ENCODE assay signal across 27 mouse cellular contexts in the genomic region with DNA sequence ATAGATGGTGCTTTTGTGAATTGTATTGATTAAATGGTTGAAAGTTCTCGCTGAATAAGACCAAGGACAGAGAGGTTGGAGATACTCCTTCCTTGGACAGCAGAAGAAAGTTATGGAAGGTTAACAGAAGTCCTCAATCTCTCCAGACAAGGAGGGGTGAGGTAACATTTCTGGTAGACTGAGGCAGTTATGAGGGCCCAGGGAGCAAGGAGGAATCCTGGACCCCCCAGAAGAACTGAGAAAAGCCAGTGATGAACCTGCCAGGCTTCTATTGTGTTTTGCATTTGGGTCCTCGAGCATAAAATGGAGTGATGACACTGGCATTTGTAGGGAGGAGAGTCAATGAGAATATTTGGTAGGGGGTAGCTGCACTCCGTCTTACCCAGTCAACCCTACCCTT. TPM values are rescaled to one million over a fixed set of nuclear protein-coding genes. Genes with fewer than 3 reads are reported as not detected.
DNase-seq lines count a peak whose midpoint lies in the region; ATAC-seq lines count a peak whose summit lies in the region.
"Had no signal": no experiment of that assay in that cellular context is flagged by ENCODE, and none has a peak within 500 bp of the region (broad histone marks: within the 10 kb centered on the region; RNA-seq: fewer than 3 reads in every experiment).

No protein-coding gene starts in this region.

- no peak for ATAC-seq in heart, embryonic 15.5 days (replicated peaks; ENCODE audit: insufficient number of reproducible peaks, insufficient read depth, low FRiP score, low read depth)
- ATAC-seq in embryonic facial prominence, embryonic 13.5 days (ENCODE audit: insufficient number of reproducible peaks, insufficient read depth, low FRiP score, low TSS enrichment, low read depth), result no peak
- ATAC-seq: CD4-positive, CD25-positive, alpha-beta regulatory T cell, adult 4 months; forebrain, embryonic 15.5 days; liver, embryonic 12.5 days; liver, postnatal 0 days had no signal

- no peaks in the 10 kb centered on the region for H3K27me3 ChIP-seq in heart, embryonic 10.5 days (ENCODE audit: insufficient read depth, poor library complexity, severe bottlenecking)
- H3K27me3 ChIP-seq in heart, embryonic 15.5 days, result no peaks in the 10 kb centered on the region
- no peaks in the 10 kb centered on the region for H3K27me3 ChIP-seq in embryonic facial prominence, embryonic 13.5 days
- H3K27me3 ChIP-seq in limb, embryonic 10.5 days (ENCODE audit: low read depth, poor library complexity, severe bottlenecking), result no peaks in the 10 kb centered on the region
- H3K27me3 ChIP-seq: forebrain, embryonic 15.5 days; limb, embryonic 12.5 days; liver, embryonic 12.5 days; midbrain, embryonic 12.5 days; neural tube, embryonic 13.5 days had no signal

- H3K9me3 ChIP-seq in heart, embryonic 10.5 days, result no peaks in the 10 kb centered on the region
- H3K9me3 ChIP-seq in heart, embryonic 15.5 days (replicated peaks), result no peaks in the 10 kb centered on the region
- no peaks in the 10 kb centered on the region for H3K9me3 ChIP-seq in embryonic facial prominence, embryonic 13.5 days
- H3K9me3 ChIP-seq in limb, embryonic 10.5 days (replicated peaks), result no peaks in the 10 kb centered on the region
- H3K9me3 ChIP-seq: forebrain, embryonic 15.5 days; limb, embryonic 12.5 days; liver, embryonic 12.5 days; midbrain, embryonic 12.5 days; neural tube, embryonic 13.5 days had no signal

- intact Hi-C loops in heart, postnatal 36 days (cut with DNase I), result no loop called here

- no peaks in the 10 kb centered on the region for H3K4me1 ChIP-seq in heart, embryonic 10.5 days
- H3K4me1 ChIP-seq in heart, embryonic 15.5 days (replicated peaks), result 0 out of 2 replicates have a peak, but pooled peaks cover 3% of the 10 kb centered on the region
- H3K4me1 ChIP-seq in embryonic facial prominence, embryonic 13.5 days, result peaks cover 21% of the 10 kb centered on the region
- peaks cover 11% of the 10 kb centered on the region for H3K4me1 ChIP-seq in limb, embryonic 10.5 days
- H3K4me1 ChIP-seq: forebrain, embryonic 15.5 days; liver, embryonic 12.5 days; midbrain, embryonic 12.5 days had no signal

- H3K4me2 ChIP-seq in heart, embryonic 15.5 days, result no peak overlapping the region
- no peak overlapping the region for H3K4me2 ChIP-seq in embryonic facial prominence, embryonic 13.5 days
- H3K4me2 ChIP-seq: forebrain, embryonic 15.5 days; limb, embryonic 12.5 days; liver, embryonic 12.5 days; midbrain, embryonic 12.5 days; neural tube, embryonic 13.5 days had no signal

- H3K27ac ChIP-seq in heart, embryonic 10.5 days, result peak overlapping the region; percentile 17; the same call in 1 of the 2 replicates
- H3K27ac ChIP-seq in heart, embryonic 15.5 days, result 0 out of 2 replicates have a peak overlapping the region, but pooled peaks have one; percentile 5
- H3K27ac ChIP-seq in embryonic facial prominence, embryonic 13.5 days, result peak overlapping the region; percentile 45; the same call in 1 of the 2 replicates
- H3K27ac ChIP-seq in limb, embryonic 10.5 days, result peak overlapping the region; percentile 11; the same call in 1 of the 2 replicates
- H3K27ac ChIP-seq: forebrain, embryonic 15.5 days; gastrocnemius, adult 2 months; liver, embryonic 12.5 days; midbrain, embryonic 12.5 days; neural tube, embryonic 13.5 days had no signal

- WGBS in heart, embryonic 10.5 days, result 72% methylated on average over 3 of the region's 3 CpGs
- 58% methylated on average over 3 of the region's 3 CpGs for WGBS in heart, embryonic 15.5 days
- 71% methylated on average over 3 of the region's 3 CpGs for WGBS in embryonic facial prominence, embryonic 13.5 days
- WGBS in limb, embryonic 10.5 days, result 79% methylated on average over 3 of the region's 3 CpGs

- DNase-seq in heart, embryonic 10.5 days (ENCODE audit: low spot score), result no peak
- no peak for DNase-seq in heart, postnatal 36 days
- DNase-seq in heart, postnatal 4 days, result no peak
- no peak for DNase-seq in limb, embryonic 10.5 days (ENCODE audit: low spot score)
- DNase-seq in thymus, postnatal 0 days (ENCODE audit: low spot score), result no peak
- DNase-seq: adrenal gland, postnatal 25 days; gastrocnemius, adult 2 months; gastrocnemius, postnatal 36 days; kidney, adult 11 months; kidney, postnatal 14 days; liver, postnatal 0 days; lung, postnatal 36 days; right cerebral cortex, postnatal 4 days; thymus, postnatal 14 days had no signal

- H3K36me3 ChIP-seq in heart, embryonic 10.5 days, result no peaks in the 10 kb centered on the region
- no peaks in the 10 kb centered on the region for H3K36me3 ChIP-seq in heart, embryonic 15.5 days
- no peaks in the 10 kb centered on the region for H3K36me3 ChIP-seq in embryonic facial prominence, embryonic 13.5 days
- no peaks in the 10 kb centered on the region for H3K36me3 ChIP-seq in limb, embryonic 10.5 days
- H3K36me3 ChIP-seq: forebrain, embryonic 15.5 days; limb, embryonic 12.5 days; liver, embryonic 12.5 days; midbrain, embryonic 12.5 days; neural tube, embryonic 13.5 days had no signal

- no peak overlapping the region for H3K4me3 ChIP-seq in heart, embryonic 10.5 days
- H3K4me3 ChIP-seq in heart, embryonic 15.5 days, result no peak overlapping the region
- H3K4me3 ChIP-seq in embryonic facial prominence, embryonic 13.5 days, result no peak overlapping the region
- H3K4me3 ChIP-seq in limb, embryonic 10.5 days, result no peak overlapping the region
- H3K4me3 ChIP-seq: forebrain, embryonic 15.5 days; gastrocnemius, adult 2 months; limb, embryonic 12.5 days; liver, embryonic 12.5 days; midbrain, embryonic 12.5 days; neural tube, embryonic 13.5 days had no signal

- no peak overlapping the region for H3K9ac ChIP-seq in heart, embryonic 15.5 days
- no peak overlapping the region for H3K9ac ChIP-seq in embryonic facial prominence, embryonic 13.5 days
- H3K9ac ChIP-seq: forebrain, embryonic 15.5 days; limb, embryonic 12.5 days; liver, embryonic 12.5 days; liver, postnatal 0 days; midbrain, embryonic 12.5 days; neural tube, embryonic 13.5 days had no signal

RNA-seq across cellular contexts. Expression of gene Nipal4, which starts 18.6 kb away (rescaled TPM):
- 7.8 and 15.7 TPM in 2 replicates for polyA plus RNA-seq in heart, embryonic 10.5 days (2016; fragmentation: Nextera tagmentation; extraction: Ambion mirVana)
- total RNA-seq in heart, postnatal 36 days (2021), result under 1 TPM; 0.08 to 0.11 TPM
- 5.3 and 6.5 TPM in 2 replicates for polyA plus RNA-seq in heart, embryonic 15.5 days (2015; fragmentation: Nextera tagmentation; extraction: Ambion mirVana)
- 1 to 10 TPM; 2.5 to 2.7 TPM for total RNA-seq in heart, postnatal 4 days (2021)
- polyA plus RNA-seq in embryonic facial prominence, embryonic 13.5 days (2015; fragmentation: Nextera tagmentation; extraction: Ambion mirVana), result 1.4 and 2.0 TPM in 2 replicates
- polyA plus RNA-seq in limb, embryonic 10.5 days (2016; fragmentation: Nextera tagmentation; extraction: Ambion mirVana), result 0.36 TPM in 2 replicates
- 0.09 and 0.13 TPM in 2 replicates for polyA plus RNA-seq in thymus, postnatal 0 days (2015; fragmentation: Nextera tagmentation; extraction: Ambion mirVana)
- total RNA-seq: adrenal gland, adult 18-20 months; common myeloid progenitor, adult 5-6 weeks; gastrocnemius, adult 2 months; megakaryocyte, adult 5-6 weeks had no signal
- polyA plus RNA-seq: liver, postnatal 0 days had no signal

RNA-seq across cellular contexts. Expression of gene Fndc9, which starts 50.4 kb away (rescaled TPM):
- polyA plus RNA-seq in heart, embryonic 10.5 days (2016; fragmentation: Nextera tagmentation; extraction: Ambion mirVana), result 0.07 and 0.18 TPM in 2 replicates
- total RNA-seq in heart, postnatal 36 days (2021), result not detected
- polyA plus RNA-seq in heart, embryonic 15.5 days (2015; fragmentation: Nextera tagmentation; extraction: Ambion mirVana), result 0.06 TPM in 1 of 2 replicates, not detected in the other
- not detected for total RNA-seq in heart, postnatal 4 days (2021)
- polyA plus RNA-seq in embryonic facial prominence, embryonic 13.5 days (2015; fragmentation: Nextera tagmentation; extraction: Ambion mirVana), result 0.11 and 0.15 TPM in 2 replicates
- 0.09 and 0.11 TPM in 2 replicates for polyA plus RNA-seq in limb, embryonic 10.5 days (2016; fragmentation: Nextera tagmentation; extraction: Ambion mirVana)
- 0.75 and 1.4 TPM in 2 replicates for polyA plus RNA-seq in thymus, postnatal 0 days (2015; fragmentation: Nextera tagmentation; extraction: Ambion mirVana)
- total RNA-seq: adrenal gland, adult 18-20 months; adrenal gland, postnatal 25 days; gastrocnemius, adult 2 months; gastrocnemius, postnatal 36 days; megakaryocyte, adult 5-6 weeks had no signal
- polyA plus RNA-seq: kidney, embryonic 14.5 days; liver, embryonic 12.5 days; spleen, adult 2 months had no signal
